Mouse (Mus musculus): ENCODE results near the gene Olfr1502. TPM values are rescaled to one million over a fixed set of nuclear protein-coding genes. Genes with fewer than 3 reads are reported as not detected.

The Olfr1502 gene
- polyA plus RNA-seq, 1 experiment from 2014 or later: not detected

Other genes starting within 250 kb of the Olfr1502 start
- not detected in 2 replicates for gene Olfr1487, start 244.4 kb upstream of the Olfr1502 start, polyA plus RNA-seq (2014; fragmentation: Nextera tagmentation; extraction: Ambion mirVana)
- gene Olfr1489, start 230.2 kb upstream of the Olfr1502 start, polyA plus RNA-seq (2014; fragmentation: Nextera tagmentation; extraction: Ambion mirVana): not detected in 2 replicates
- not detected in 2 replicates for gene Olfr1490, start 210.7 kb upstream of the Olfr1502 start, polyA plus RNA-seq (2014; fragmentation: Nextera tagmentation; extraction: Ambion mirVana)
- gene Olfr1491, start 164.5 kb upstream of the Olfr1502 start, polyA plus RNA-seq (2014; fragmentation: Nextera tagmentation; extraction: Ambion mirVana): not detected in 2 replicates
- not detected in 2 replicates for gene Olfr1493-ps1, start 138.5 kb upstream of the Olfr1502 start, polyA plus RNA-seq (2014; fragmentation: Nextera tagmentation; extraction: Ambion mirVana)
- gene Olfr1494, start 122.1 kb upstream of the Olfr1502 start, polyA plus RNA-seq (2014; fragmentation: Nextera tagmentation; extraction: Ambion mirVana): not detected in 2 replicates
- not detected in 2 replicates for gene Olfr1495, start 97.2 kb upstream of the Olfr1502 start, polyA plus RNA-seq (2014; fragmentation: Nextera tagmentation; extraction: Ambion mirVana)
- not detected in 2 replicates for gene Olfr1496, start 83.9 kb upstream of the Olfr1502 start, polyA plus RNA-seq (2014; fragmentation: Nextera tagmentation; extraction: Ambion mirVana)
- gene Olfr1497, start 63.6 kb upstream of the Olfr1502 start, polyA plus RNA-seq (2014; fragmentation: Nextera tagmentation; extraction: Ambion mirVana): not detected in 2 replicates
- gene Olfr1499, start 42.3 kb upstream of the Olfr1502 start, polyA plus RNA-seq (2014; fragmentation: Nextera tagmentation; extraction: Ambion mirVana): not detected in 2 replicates
- not detected in 2 replicates for gene Olfr1500, start 31.3 kb upstream of the Olfr1502 start, polyA plus RNA-seq (2014; fragmentation: Nextera tagmentation; extraction: Ambion mirVana)
- gene Olfr1501, start 11.1 kb upstream of the Olfr1502 start, polyA plus RNA-seq (2014; fragmentation: Nextera tagmentation; extraction: Ambion mirVana): not detected in 2 replicates
- not detected in 2 replicates for gene Olfr1504, start 36.1 kb downstream of the Olfr1502 start, polyA plus RNA-seq (2014; fragmentation: Nextera tagmentation; extraction: Ambion mirVana)
- not detected in 2 replicates for gene Olfr1505, start 51.7 kb downstream of the Olfr1502 start, polyA plus RNA-seq (2014; fragmentation: Nextera tagmentation; extraction: Ambion mirVana)

Data from forebrain, embryonic 11.5 days (tissue).